Mouse (Mus musculus): ENCODE data around the gene Ccdc27.

Gene Ccdc27

GRCm38 (mm10) chr4:154025641-154026440 is 16.6 kb downstream of the Ccdc27 start, which contains the start of gene Smim1:
Smim1 (minus strand) TSS chr4:154026230.
- no peak for DNase-seq (ENCODE audit: extremely low read depth, low read depth, low spot score)

- DNase-seq (ENCODE audit: extremely low read depth, low read depth, low spot score), result no peak
Measured at GRCm38 (mm10) chr4:154024729-154025521, 17.6 kb downstream of the Ccdc27 start.

GRCm38 (mm10) chr4:154023754-154024601 is 18.5 kb downstream of the Ccdc27 start:
- no peak for DNase-seq (ENCODE audit: extremely low read depth, low read depth, low spot score)

GRCm38 (mm10) chr4:154022844-154023243 is 19.6 kb downstream of the Ccdc27 start:
- no peak for DNase-seq (ENCODE audit: extremely low read depth, low read depth, low spot score)

DNA sequence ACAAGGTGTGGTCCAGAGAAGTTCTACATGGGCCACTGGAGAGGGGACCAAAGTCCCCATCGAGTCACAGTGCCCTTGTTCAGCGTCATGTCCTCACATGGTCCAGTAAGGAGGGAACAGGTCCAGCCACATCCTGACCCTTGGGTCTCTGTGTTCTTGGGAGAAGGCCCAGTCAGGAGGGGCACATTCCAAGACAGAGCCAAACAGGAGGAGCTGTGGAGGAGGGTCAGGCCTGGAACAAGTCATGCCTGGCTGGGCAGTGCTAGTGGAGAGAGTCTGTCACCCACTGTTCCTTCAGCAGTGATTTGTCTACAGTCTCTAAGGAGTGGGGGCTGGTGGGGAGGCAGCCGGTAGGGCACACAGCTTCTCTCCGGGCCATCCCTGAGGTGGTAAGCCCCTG is 20.1 kb downstream of the Ccdc27 start:
- no peak for DNase-seq (ENCODE audit: extremely low read depth, low read depth, low spot score)

DNA sequence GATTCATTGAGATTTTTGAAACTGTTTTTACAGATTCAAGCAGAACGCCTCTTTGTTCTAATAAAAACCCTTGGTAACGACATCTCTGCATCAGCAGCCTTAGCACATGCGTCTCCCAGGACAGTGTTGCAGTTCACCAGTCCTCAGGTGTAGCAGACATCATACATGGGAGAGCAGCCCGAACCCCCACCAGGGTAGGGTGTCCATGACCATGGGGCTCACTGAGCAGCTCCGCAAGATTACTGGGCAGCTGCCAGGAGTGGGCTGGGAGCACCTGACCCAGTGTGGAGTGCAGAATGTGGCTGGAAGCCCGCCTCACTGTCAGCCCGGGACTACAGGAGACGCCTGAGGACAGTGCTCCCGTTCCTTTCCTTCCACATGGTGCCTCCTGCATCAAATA is 21.0 kb downstream of the Ccdc27 start:
- DNase-seq (ENCODE audit: extremely low read depth, low read depth, low spot score), result no peak

DNA sequence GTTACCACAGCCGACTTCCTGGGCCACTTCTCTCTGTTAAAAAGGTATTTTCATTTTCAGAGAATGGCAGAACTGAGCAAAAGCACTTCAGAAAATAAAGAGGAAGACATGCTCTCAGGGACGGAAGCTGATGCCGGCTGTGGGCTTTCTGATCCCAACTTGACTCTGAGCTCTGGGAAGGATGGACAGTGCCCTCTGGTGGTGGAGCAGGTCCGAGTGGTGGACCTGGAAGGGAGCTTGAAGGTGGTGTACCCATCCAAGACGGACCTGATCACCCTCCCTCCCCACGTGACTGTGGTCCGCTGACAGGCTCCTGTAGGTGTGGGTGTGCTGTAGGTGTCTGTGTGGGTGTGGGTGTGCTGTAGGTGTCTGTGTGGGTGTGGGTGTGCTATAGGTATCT is 22.9 kb downstream of the Ccdc27 start:
- no peak for DNase-seq (ENCODE audit: extremely low read depth, low read depth, low spot score)

DNA sequence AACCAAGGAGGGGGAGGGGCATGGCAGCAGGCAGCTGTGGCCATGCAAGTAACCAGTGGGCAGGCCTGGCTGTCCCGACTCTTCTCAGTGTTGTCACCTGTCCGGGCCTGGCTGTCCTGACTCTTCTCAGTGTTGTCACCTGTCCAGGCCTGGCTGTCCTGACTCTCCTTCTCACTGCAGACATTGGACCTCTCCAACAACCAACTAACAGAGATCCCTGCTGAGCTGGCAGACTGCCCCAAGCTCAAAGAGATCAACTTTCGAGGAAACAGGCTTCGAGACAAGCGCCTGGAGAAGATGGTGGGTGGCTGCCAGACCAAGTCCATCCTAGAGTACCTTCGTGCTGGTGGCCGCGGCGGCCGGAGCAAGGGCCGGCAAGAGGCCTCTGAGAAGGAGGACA is 27.0 kb downstream of the Ccdc27 start:
- no peak for DNase-seq (ENCODE audit: extremely low read depth, low read depth, low spot score)

GRCm38 (mm10) chr4:154012132-154012882 is 30.2 kb downstream of the Ccdc27 start:
- no peak for DNase-seq (ENCODE audit: extremely low read depth, low read depth, low spot score)

- no peak for DNase-seq (ENCODE audit: extremely low read depth, low read depth, low spot score)
Measured at GRCm38 (mm10) chr4:154011646-154012089, 30.8 kb downstream of the Ccdc27 start, which contains the start of gene Lrrc47. Lrrc47 (plus strand) TSS chr4:154011731.

DNA sequence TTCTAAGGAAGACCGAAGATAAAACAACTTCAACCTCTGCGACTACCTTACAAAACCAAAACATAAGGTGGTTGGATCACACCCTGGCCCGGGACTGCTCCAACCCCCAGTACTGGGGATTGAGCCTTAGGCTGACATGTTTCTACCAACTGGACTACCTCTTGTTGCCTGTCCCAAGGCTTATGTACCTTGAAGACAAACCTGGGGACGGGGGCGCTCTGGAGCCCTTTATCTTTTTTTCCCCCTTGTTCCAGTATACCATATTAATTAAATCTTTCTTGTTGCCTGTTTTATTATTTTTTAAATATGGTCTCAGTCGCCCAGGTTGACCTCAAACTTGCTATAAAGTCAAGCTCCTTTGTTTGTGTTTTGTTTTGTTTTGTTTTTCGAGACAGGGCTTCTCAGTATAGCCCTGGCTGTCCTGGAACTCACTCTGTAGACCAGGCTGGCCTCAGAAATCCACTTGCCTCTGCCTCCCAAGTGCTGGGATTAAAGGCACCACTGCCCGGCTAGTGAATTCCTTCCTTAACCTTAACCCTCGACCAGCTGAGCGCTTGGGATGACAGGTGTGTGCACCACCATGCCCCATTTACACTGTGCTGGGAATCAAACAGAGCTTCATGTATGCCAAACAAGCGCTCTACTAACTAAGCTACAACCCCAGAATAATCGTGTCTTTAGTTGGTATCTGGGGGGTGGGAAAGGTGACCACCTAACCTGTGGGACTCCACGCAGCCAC is 31.4 kb downstream of the Ccdc27 start:
- DNase-seq (ENCODE audit: extremely low read depth, low read depth, low spot score), result no peak

- DNase-seq (ENCODE audit: extremely low read depth, low read depth, low spot score), result no peak
Measured at GRCm38 (mm10) chr4:154007759-154008158, 34.7 kb downstream of the Ccdc27 start.

GRCm38 (mm10) chr4:154006264-154006663 is 36.2 kb downstream of the Ccdc27 start:
- no peak for DNase-seq (ENCODE audit: extremely low read depth, low read depth, low spot score)

DNA sequence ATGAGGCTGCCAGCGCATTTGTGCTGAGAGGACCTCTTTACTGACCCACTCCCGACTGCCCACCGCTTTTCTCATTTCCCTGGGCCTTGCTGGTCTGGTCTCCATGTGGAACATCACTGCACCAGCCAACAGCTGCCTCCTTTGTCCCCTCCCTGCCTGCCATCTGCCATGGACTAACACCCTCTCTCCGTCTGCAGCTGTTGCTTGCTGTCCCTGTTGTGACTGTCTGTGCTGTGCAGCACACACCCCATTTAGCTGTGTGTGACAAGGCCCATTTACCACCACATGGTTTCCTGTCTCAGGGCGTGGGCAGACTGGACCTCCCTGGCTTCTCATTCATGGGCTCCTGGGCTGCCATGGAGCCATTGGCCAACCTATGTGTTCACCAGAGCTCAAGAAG is 37.0 kb downstream of the Ccdc27 start:
- DNase-seq (ENCODE audit: extremely low read depth, low read depth, low spot score), result no peak

- DNase-seq (ENCODE audit: extremely low read depth, low read depth, low spot score), result no peak
Measured at GRCm38 (mm10) chr4:153993505-153993904, 49.0 kb downstream of the Ccdc27 start.

- DNase-seq (ENCODE audit: extremely low read depth, low read depth, low spot score), result no peak
Measured at GRCm38 (mm10) chr4:153992715-153993114, 49.8 kb downstream of the Ccdc27 start.

- no peak for DNase-seq (ENCODE audit: extremely low read depth, low read depth, low spot score)
Measured at GRCm38 (mm10) chr4:153980470-153980869, 62.0 kb downstream of the Ccdc27 start.

- DNase-seq (ENCODE audit: extremely low read depth, low read depth, low spot score), result no peak
Measured at GRCm38 (mm10) chr4:153979243-153979642, 63.2 kb downstream of the Ccdc27 start.
